8 mouse cellular contexts compared by ENCODE assay signal in genomic region chr9:86451617-86452016, GRCm38 (mm10). TPM values are rescaled to one million over a fixed set of nuclear protein-coding genes. Genes with fewer than 3 reads are reported as not detected.
DNase-seq lines count a peak whose midpoint lies in the region; ATAC-seq and TF ChIP-seq lines count a peak whose summit lies in the region.

No protein-coding gene starts in this region.

- no peaks in the 10 kb centered on the region for H3K9me3 ChIP-seq in heart, embryonic 10.5 days
- H3K9me3 ChIP-seq in kidney, embryonic 14.5 days (ENCODE audit: control insufficient read depth, low read length): no peaks in the 10 kb centered on the region
- H3K9me3 ChIP-seq in midbrain, postnatal 0 days (ENCODE audit: low read length): no peaks in the 10 kb centered on the region
- H3K9me3 ChIP-seq in stomach, embryonic 14.5 days (ENCODE audit: control insufficient read depth, low read depth, low read length): no peaks in the 10 kb centered on the region

- no peaks in the 10 kb centered on the region for H3K36me3 ChIP-seq in heart, embryonic 10.5 days
- no peaks in the 10 kb centered on the region for H3K36me3 ChIP-seq in kidney, embryonic 14.5 days (ENCODE audit: control insufficient read depth, insufficient read depth, low read length)
- H3K36me3 ChIP-seq in liver, adult 2 months (ENCODE audit: control insufficient read depth, insufficient read depth, low read length): no peaks in the 10 kb centered on the region
- H3K36me3 ChIP-seq in midbrain, postnatal 0 days (ENCODE audit: insufficient read depth, low read length): no peaks in the 10 kb centered on the region
- H3K36me3 ChIP-seq in stomach, embryonic 14.5 days (ENCODE audit: control insufficient read depth, insufficient read depth, low read length): no peaks in the 10 kb centered on the region

- WGBS in heart, embryonic 10.5 days: 3% methylated on average over 13 of the region's 13 CpGs
- under 1% methylated on average over 13 of the region's 13 CpGs for WGBS in kidney, embryonic 14.5 days
- WGBS in liver, adult 2 months: 3% methylated on average over 13 of the region's 13 CpGs
- 3% methylated on average over 13 of the region's 13 CpGs for WGBS in midbrain, postnatal 0 days
- under 1% methylated on average over 13 of the region's 13 CpGs for WGBS in stomach, embryonic 14.5 days

- no peak for TF ChIP-seq POLR2A in liver, adult 2 months (IDR thresholded peaks at IDR 0.05; ENCODE audit: extremely low read depth, insufficient read depth, low read length)

- peaks cover 5% of the 10 kb centered on the region; the same call in 1 of the 2 replicates for H3K27me3 ChIP-seq in heart, embryonic 10.5 days (ENCODE audit: insufficient read depth, poor library complexity, severe bottlenecking)
- H3K27me3 ChIP-seq in kidney, embryonic 14.5 days (ENCODE audit: control insufficient read depth, insufficient read depth, low read length): no peaks in the 10 kb centered on the region
- no peaks in the 10 kb centered on the region for H3K27me3 ChIP-seq in liver, adult 2 months (ENCODE audit: control insufficient read depth, insufficient read depth, low read length)
- H3K27me3 ChIP-seq in midbrain, postnatal 0 days (ENCODE audit: insufficient read depth, low read length): no peaks in the 10 kb centered on the region
- H3K27me3 ChIP-seq in stomach, embryonic 14.5 days (ENCODE audit: control insufficient read depth, insufficient read depth, low read length): no peaks in the 10 kb centered on the region

- peak overlapping the region; percentile 31; the same call in 1 of the 2 replicates for H3K4me3 ChIP-seq in heart, embryonic 10.5 days
- H3K4me3 ChIP-seq in kidney, embryonic 14.5 days (ENCODE audit: low read length): no peak overlapping the region
- no peak overlapping the region for H3K4me3 ChIP-seq in liver, adult 2 months (ENCODE audit: insufficient read depth, low read depth, low read length)
- H3K4me3 ChIP-seq in midbrain, postnatal 0 days (ENCODE audit: low read depth, low read length): 0 out of 2 replicates have a peak overlapping the region, but pooled peaks have one; percentile 5
- H3K4me3 ChIP-seq in stomach, embryonic 14.5 days (ENCODE audit: low read depth, low read length): no peak overlapping the region

- DNase-seq in 416B (ENCODE audit: low read depth): peak; percentile 59
- peak; percentile 33 for DNase-seq in T-cell, adult 2 months (ENCODE audit: low spot score)
- peak; percentile 84 for DNase-seq in embryo, embryonic 10.5 days (ENCODE audit: low spot score)
- peak; percentile 86 for DNase-seq in heart, embryonic 10.5 days (ENCODE audit: low spot score)
- DNase-seq in liver, adult 2 months (ENCODE audit: extremely low read depth, low read depth, low spot score): no peak
- peak; percentile 76 for DNase-seq in midbrain, postnatal 0 days (ENCODE audit: low spot score)

- H3K27ac ChIP-seq in heart, embryonic 10.5 days: no peak overlapping the region
- H3K27ac ChIP-seq in kidney, embryonic 14.5 days (ENCODE audit: low read depth, low read length): no peak overlapping the region
- no peak overlapping the region for H3K27ac ChIP-seq in liver, adult 2 months (replicated peaks; ENCODE audit: insufficient read depth, low read depth, low read length)
- no peak overlapping the region for H3K27ac ChIP-seq in midbrain, postnatal 0 days (ENCODE audit: low read depth, low read length)
- H3K27ac ChIP-seq in stomach, embryonic 14.5 days (ENCODE audit: low read length): no peak overlapping the region

- ATAC-seq in kidney, embryonic 14.5 days (ENCODE audit: low FRiP score, low TSS enrichment): peak; percentile 78
- ATAC-seq in midbrain, postnatal 0 days (ENCODE audit: low FRiP score): peak; percentile 86
- ATAC-seq in stomach, embryonic 14.5 days (ENCODE audit: insufficient number of reproducible peaks, insufficient read depth, low FRiP score, low read depth): peak; percentile 60; the same call in 1 of the 2 replicates

- no peak overlapping the region for H3K9ac ChIP-seq in kidney, embryonic 14.5 days (ENCODE audit: low read depth, low read length)
- H3K9ac ChIP-seq in liver, adult 2 months (ENCODE audit: low read depth, low read length): no peak overlapping the region
- H3K9ac ChIP-seq in midbrain, postnatal 0 days (replicated peaks; ENCODE audit: low read length, poor library complexity, severe bottlenecking): 0 out of 2 replicates have a peak overlapping the region, but pooled peaks have one; percentile 3
- no peak overlapping the region for H3K9ac ChIP-seq in stomach, embryonic 14.5 days (replicated peaks; ENCODE audit: low read depth, low read length)

- 0 out of 2 replicates have a peak, but pooled peaks cover 2% of the 10 kb centered on the region for H3K4me1 ChIP-seq in heart, embryonic 10.5 days
- peaks cover 11% of the 10 kb centered on the region; the same call in 1 of the 2 replicates for H3K4me1 ChIP-seq in kidney, embryonic 14.5 days (ENCODE audit: control insufficient read depth, insufficient read depth, low read length)
- H3K4me1 ChIP-seq in liver, adult 2 months (ENCODE audit: control insufficient read depth, insufficient read depth, low read length): peaks cover 3% of the 10 kb centered on the region; the same call in 1 of the 2 replicates
- no peaks in the 10 kb centered on the region for H3K4me1 ChIP-seq in midbrain, postnatal 0 days (ENCODE audit: insufficient read depth, low read length)
- no peaks in the 10 kb centered on the region for H3K4me1 ChIP-seq in stomach, embryonic 14.5 days (ENCODE audit: control insufficient read depth, insufficient read depth, low read length)

- TF ChIP-seq CTCF in liver, adult 2 months (IDR thresholded peaks at IDR 0.05; ENCODE audit: low read depth, low read length): peak; percentile 92
- TF ChIP-seq CTCF in midbrain, postnatal 0 days (IDR thresholded peaks at IDR 0.05): peak; percentile 96

- no peaks in the 10 kb centered on the region for H3K79me2 ChIP-seq in liver, adult 2 months (ENCODE audit: control insufficient read depth, insufficient read depth, low read length)

- peak overlapping the region; percentile 40 for H3K4me2 ChIP-seq in kidney, embryonic 14.5 days (replicated peaks; ENCODE audit: low read depth, low read length)
- peak overlapping the region; percentile 50 for H3K4me2 ChIP-seq in midbrain, postnatal 0 days (ENCODE audit: low read depth, low read length, poor library complexity, severe bottlenecking)
- peak overlapping the region; percentile 25; the same call in 1 of the 2 replicates for H3K4me2 ChIP-seq in stomach, embryonic 14.5 days (replicated peaks; ENCODE audit: low read depth, low read length)

RNA-seq across cellular contexts. Expression of gene Ube2cbp, which starts 13.1 kb away (rescaled TPM):
- 5.1 and 6.3 TPM in 2 replicates for polyA plus RNA-seq in heart, embryonic 10.5 days (2016; fragmentation: Nextera tagmentation; extraction: Ambion mirVana)
- 10.4 and 12.8 TPM in 2 replicates for polyA plus RNA-seq in kidney, embryonic 14.5 days (2014; fragmentation: Nextera tagmentation; extraction: Ambion mirVana)
- total RNA-seq in liver, adult 2 months (2014; rRNA removed): 2.2 and 3.0 TPM in 2 replicates
- 0.97 and 1.8 TPM in 2 replicates for polyA plus RNA-seq in liver, adult 2 months (2012; rRNA removed)
- total RNA-seq in midbrain, postnatal 0 days (2014; rRNA removed): 8.4 and 10.3 TPM in 2 replicates
- polyA plus RNA-seq in midbrain, postnatal 0 days (2015; fragmentation: Nextera tagmentation; extraction: Ambion mirVana): 7.2 and 7.7 TPM in 2 replicates
- 5.1 and 5.5 TPM in 2 replicates for polyA plus RNA-seq in stomach, embryonic 14.5 days (2014; fragmentation: Nextera tagmentation; extraction: Ambion mirVana)

RNA-seq across cellular contexts. Expression of gene Dop1a, which starts 15.3 kb away (rescaled TPM):
- 9.3 and 9.6 TPM in 2 replicates for polyA plus RNA-seq in heart, embryonic 10.5 days (2016; fragmentation: Nextera tagmentation; extraction: Ambion mirVana)
- 15.7 and 18.5 TPM in 2 replicates for polyA plus RNA-seq in kidney, embryonic 14.5 days (2014; fragmentation: Nextera tagmentation; extraction: Ambion mirVana)
- total RNA-seq in liver, adult 2 months (2014; rRNA removed): 25.2 and 25.9 TPM in 2 replicates
- polyA plus RNA-seq in liver, adult 2 months (2012; rRNA removed): 3.8 and 5.9 TPM in 2 replicates
- 57.0 and 85.1 TPM in 2 replicates for total RNA-seq in midbrain, postnatal 0 days (2014; rRNA removed)
- 21.3 and 25.8 TPM in 2 replicates for polyA plus RNA-seq in midbrain, postnatal 0 days (2015; fragmentation: Nextera tagmentation; extraction: Ambion mirVana)
- polyA plus RNA-seq in stomach, embryonic 14.5 days (2014; fragmentation: Nextera tagmentation; extraction: Ambion mirVana): 27.6 and 29.2 TPM in 2 replicates

Comparison
In these comparisons a context has a peak if more than half of its experiments do, and no peak if none do; other contexts are left out.
1. H3K4me3 ChIP-seq: peak in heart, embryonic 10.5 days (single experiment) and midbrain, postnatal 0 days (single experiment); none in kidney, embryonic 14.5 days (single experiment), liver, adult 2 months (single experiment) and stomach, embryonic 14.5 days (single experiment).
2. Peak in every context shown above with its lines, with median percentiles within 50 percentile points of each other: ATAC-seq and H3K4me2 ChIP-seq.